Mouse (Mus musculus) kidney, adult 2 months (tissue): Measurements from ENCODE around the gene Col6a5.

Experiments used
- CTCF ChIP-seq: fragments of 200-500 bp; conservative IDR thresholded peaks from 2 replicates; pipeline ENCODE4 v1.5.1; 2011; ENCODE audit warnings: low read depth, mild to moderate bottlenecking, control low read depth, low read length, moderate library complexity, mixed read lengths; ENCODE audit not compliant: insufficient read depth, insufficient read length
- POLR2A ChIP-seq: fragments of 200-500 bp; IDR thresholded peaks from one replicate; pipeline ENCODE4 v1.6.1; 2011; ENCODE audit warnings: low read depth, low read length, control low read depth

- TF ChIP-seq CTCF (no peak), POLR2A (no peak)
Observed at GRCm38 (mm10) chr9:105967976-105968375, 7.5 kb upstream of the Col6a5 start.
